Mouse (Mus musculus): Measurements from ENCODE around the gene Ccnc. TPM values are rescaled to one million over a fixed set of nuclear protein-coding genes. Genes with fewer than 3 reads are reported as not detected.

Gene Ccnc
- total RNA-seq, 4 experiments from 2014 or later: 20.6 to 29.6 (median 27.5) TPM

- DNase-seq: no peak
Observed at GRCm38 (mm10) chr4:21807204-21807603, 79.7 kb downstream of the Ccnc start.

Other genes starting within 250 kb of the Ccnc start
- gene Prdm13, start 41.7 kb upstream of the Ccnc start, total RNA-seq (2022): not detected
- 10 to 100 TPM; 20.7 to 32.5 (median 25.3) TPM for gene Usp45, start 39.5 kb downstream of the Ccnc start, total RNA-seq (2022)
- 10 to 100 TPM in 2 of 4 experiments, 1 to 10 TPM in 2; 7.7 to 14.2 (median 9.8) TPM for gene Tstd3, start 39.5 kb downstream of the Ccnc start, total RNA-seq (2022)
- gene Pnisr, start 119.9 kb downstream of the Ccnc start, total RNA-seq (2022): 100 to 1,000 TPM in 3 of 4 experiments, 10 to 100 TPM in 1; 80.1 to 207 (median 141) TPM
- 10 to 100 TPM; 15.6 to 19.7 (median 17.2) TPM for gene Coq3, start 152.0 kb downstream of the Ccnc start, total RNA-seq (2022)
- 1 to 10 TPM; 6.2 to 9.8 (median 7.7) TPM for gene Faxc, start 203.6 kb downstream of the Ccnc start, total RNA-seq (2022)